Mouse (Mus musculus) heart, adult 8-10 months (tissue): Measurements from ENCODE around the gene Ccdc142. TPM values are rescaled to one million over a fixed set of nuclear protein-coding genes. Genes with fewer than 3 reads are reported as not detected.

ENCODE experiments used
- DNase-seq: peaks from one replicate; pipeline ENCODE4 v3.0.0; 2022; ENCODE audit warnings: low spot score
- microRNA-seq: library from miRNA; unstranded; fragments of <30 nt; microRNA quantifications from one replicate; pipeline ENCODE4 v1.2.0, GENCODE M21; 2022
- total RNA-seq, 4 experiments: library from RNA; stranded (reverse); gene quantifications; 2 replicates each; pipeline ENCODE4 v1.2.4; 2022

The Ccdc142 gene
- total RNA-seq, 4 experiments from 2014 or later, result 0.72 to 2.8 (median 1.3) TPM

GRCm38 (mm10) chr6:83138056-83138455 is 36.7 kb downstream of the Ccdc142 start:
- no peak for DNase-seq

GRCm38 (mm10) chr6:83140044-83140443 is 38.6 kb downstream of the Ccdc142 start:
- no peak for DNase-seq

GRCm38 (mm10) chr6:83141636-83142035 is 40.2 kb downstream of the Ccdc142 start:
- no peak for DNase-seq

- DNase-seq, result no peak
Measured at GRCm38 (mm10) chr6:83142211-83142731, 40.9 kb downstream of the Ccdc142 start.

- no peak for DNase-seq
Measured at GRCm38 (mm10) chr6:83142886-83143285, 41.5 kb downstream of the Ccdc142 start.

GRCm38 (mm10) chr6:83145209-83145608 is 43.8 kb downstream of the Ccdc142 start:
- no peak for DNase-seq

- no peak for DNase-seq
Measured at GRCm38 (mm10) chr6:83145805-83146204, 44.4 kb downstream of the Ccdc142 start.

- no peak for DNase-seq
Measured at GRCm38 (mm10) chr6:83147280-83147679, 45.9 kb downstream of the Ccdc142 start.

- DNase-seq, result no peak
Measured at GRCm38 (mm10) chr6:83151721-83152120, 50.3 kb downstream of the Ccdc142 start.

GRCm38 (mm10) chr6:83153038-83153437 is 51.6 kb downstream of the Ccdc142 start:
- no peak for DNase-seq

- DNase-seq, result no peak
Measured at GRCm38 (mm10) chr6:83153485-83153884, 52.1 kb downstream of the Ccdc142 start.

- no peak for DNase-seq
Measured at GRCm38 (mm10) chr6:83155552-83156238, 54.3 kb downstream of the Ccdc142 start.

- no peak for DNase-seq
Measured at GRCm38 (mm10) chr6:83156259-83156684, 54.9 kb downstream of the Ccdc142 start, which contains the start of the genes Wdr54 and 1700003E16Rik. Wdr54 (minus strand) TSS chr6:83156397. 1700003E16Rik (plus strand) TSS chr6:83156404.

Small RNA genes within 50 kb of the gene (microRNA-seq; reads per million reads assigned to microRNA genes)
- not detected for gene Mir3470a

Other genes starting within 250 kb of the Ccdc142 start
- gene Sema4f, start 161.8 kb upstream of the Ccdc142 start, total RNA-seq, result under 1 TPM in 3 of 4 experiments, not detected in 1; 0.17 to 0.31 (median 0.22) TPM
- not detected for gene M1ap, start 154.7 kb upstream of the Ccdc142 start, total RNA-seq
- gene Dok1, start 68.1 kb upstream of the Ccdc142 start, total RNA-seq, result 1 to 10 TPM; 1.9 to 2.2 (median 2.0) TPM
- gene Loxl3, start 67.4 kb upstream of the Ccdc142 start, total RNA-seq, result 1 to 10 TPM; 1.7 to 2.6 (median 2.0) TPM
- 10 to 100 TPM; 63.1 to 78.6 (median 72.3) TPM for gene Aup1, start 47.1 kb upstream of the Ccdc142 start, total RNA-seq
- 10 to 100 TPM; 33.9 to 37.7 (median 34.7) TPM for gene Htra2, start 46.3 kb upstream of the Ccdc142 start, total RNA-seq
- 1 to 10 TPM in 1 of 4 experiments, under 1 TPM in 3; 0.55 to 1.4 (median 0.84) TPM for gene Dqx1, start 43.8 kb upstream of the Ccdc142 start, total RNA-seq
- gene Tlx2, start 31.3 kb upstream of the Ccdc142 start, total RNA-seq, result under 1 TPM in 1 of 4 experiments, not detected in 3; 0.16 TPM
- gene Pcgf1, start 23.7 kb upstream of the Ccdc142 start, total RNA-seq, result 1 to 10 TPM; 7.6 to 9.8 (median 8.5) TPM
- gene Lbx2, start 15.2 kb upstream of the Ccdc142 start, total RNA-seq, result 1 to 10 TPM in 3 of 4 experiments, under 1 TPM in 1; 0.90 to 2.9 (median 1.3) TPM
- 1 to 10 TPM in 3 of 4 experiments, under 1 TPM in 1; 0.57 to 1.9 (median 1.2) TPM for gene Gm42688, start within 50 bp of the Ccdc142 start, total RNA-seq
- gene Mrpl53, start 7.4 kb downstream of the Ccdc142 start, total RNA-seq, result 100 to 1,000 TPM; 132 to 143 (median 140) TPM
- 10 to 100 TPM in 1 of 4 experiments, 1 to 10 TPM in 3; 6.0 to 10.3 (median 8.0) TPM for gene Mogs, start 13.9 kb downstream of the Ccdc142 start, total RNA-seq
- gene Wbp1, start 20.0 kb downstream of the Ccdc142 start, total RNA-seq, result 10 to 100 TPM; 75.5 to 91.1 (median 82.0) TPM
- 10 to 100 TPM; 11.3 to 19.5 (median 15.3) TPM for gene Ino80b, start 23.8 kb downstream of the Ccdc142 start, total RNA-seq
- 1 to 10 TPM; 4.8 to 5.4 (median 5.3) TPM for gene Rtkn, start 33.9 kb downstream of the Ccdc142 start, total RNA-seq
- gene Wdr54, start 54.8 kb downstream of the Ccdc142 start, total RNA-seq, result 1 to 10 TPM; 2.1 to 2.6 (median 2.4) TPM
- gene 1700003E16Rik, start 54.8 kb downstream of the Ccdc142 start, total RNA-seq, result under 1 TPM; 0.16 to 0.41 (median 0.18) TPM
- gene Dctn1, start 64.3 kb downstream of the Ccdc142 start, total RNA-seq, result 100 to 1,000 TPM; 120 to 137 (median 134) TPM
- gene Slc4a5, start 118.2 kb downstream of the Ccdc142 start, total RNA-seq, result not detected
- 1 to 10 TPM; 1.0 to 2.2 (median 1.9) TPM for gene Mthfd2, start 224.3 kb downstream of the Ccdc142 start, total RNA-seq
- 10 to 100 TPM; 15.5 to 28.4 (median 20.2) TPM for gene Mob1a, start 224.4 kb downstream of the Ccdc142 start, total RNA-seq
- gene Bola3, start 247.5 kb downstream of the Ccdc142 start, total RNA-seq, result 100 to 1,000 TPM; 295 to 417 (median 378) TPM